Mouse (Mus musculus) c-Kit-positive CD71-negative TER-119-negative erythroid progenitor cells, embryonic 14.5 days (primary cell): ENCODE data around the gene Nr1i2.
A peak's percentile ranks its signal among the peaks of the same experiment; 100 is the strongest.
"Not testable (repeated sequence)": the region's sequence is repeated elsewhere in the genome, so short reads cannot be mapped to it uniquely, and the experiment has no call there.

ENCODE experiments used
- DNase-seq: peaks from one replicate; pipeline ENCODE4 v3.0.0-alpha.2; 2013; ENCODE audit warnings: low read depth

Nr1i2 gene

GRCm38 (mm10) chr16:38287357-38287756 lies 7.3 kb downstream of the Nr1i2 start:
- DNase-seq = no peak

- no peak for DNase-seq
These were observed 8.1 kb downstream of the Nr1i2 start for GRCm38 (mm10) chr16:38286541-38286940.

- DNase-seq = no peak
These were observed 8.8 kb downstream of the Nr1i2 start for GRCm38 (mm10) chr16:38285801-38286200.

GRCm38 (mm10) chr16:38283300-38283699 lies 11.3 kb downstream of the Nr1i2 start:
- no peak for DNase-seq

GRCm38 (mm10) chr16:38282559-38283160 lies 12.0 kb downstream of the Nr1i2 start:
- no peak for DNase-seq

- no peak for DNase-seq
These were observed 13.7 kb downstream of the Nr1i2 start for GRCm38 (mm10) chr16:38280951-38281350.

GRCm38 (mm10) chr16:38279794-38280193 lies 14.8 kb downstream of the Nr1i2 start:
- DNase-seq = no peak

GRCm38 (mm10) chr16:38274737-38275136 lies 19.9 kb downstream of the Nr1i2 start:
- DNase-seq = no peak

- DNase-seq = no peak
These were observed 22.1 kb downstream of the Nr1i2 start for GRCm38 (mm10) chr16:38272483-38272882.

- DNase-seq = no peak
These were observed 23.0 kb downstream of the Nr1i2 start for GRCm38 (mm10) chr16:38271601-38272000.

GRCm38 (mm10) chr16:38255927-38256326 lies 38.7 kb downstream of the Nr1i2 start:
- DNase-seq = no peak

GRCm38 (mm10) chr16:38255107-38255506 lies 39.5 kb downstream of the Nr1i2 start:
- no peak for DNase-seq

- no peak for DNase-seq
These were observed 40.6 kb downstream of the Nr1i2 start for GRCm38 (mm10) chr16:38254001-38254400.

GRCm38 (mm10) chr16:38250467-38250866 lies 44.2 kb downstream of the Nr1i2 start:
- DNase-seq = no peak

- DNase-seq = no peak
These were observed 46.2 kb downstream of the Nr1i2 start for GRCm38 (mm10) chr16:38248331-38248961.

GRCm38 (mm10) chr16:38245849-38246585 lies 48.6 kb downstream of the Nr1i2 start:
- DNase-seq = no peak

GRCm38 (mm10) chr16:38245379-38245778 lies 49.2 kb downstream of the Nr1i2 start:
- no peak for DNase-seq

- no peak for DNase-seq
These were observed 50.5 kb downstream of the Nr1i2 start for GRCm38 (mm10) chr16:38244111-38244510.

- no peak for DNase-seq
These were observed 54.5 kb downstream of the Nr1i2 start for GRCm38 (mm10) chr16:38240167-38240566.

- DNase-seq = peak; percentile 80
These were observed 54.9 kb downstream of the Nr1i2 start for GRCm38 (mm10) chr16:38239729-38240128.

- DNase-seq = no peak
These were observed 57.6 kb downstream of the Nr1i2 start for GRCm38 (mm10) chr16:38236936-38237585.

- not testable (repeated sequence) for DNase-seq
These were observed 72.1 kb downstream of the Nr1i2 start for GRCm38 (mm10) chr16:38222491-38222890.

- DNase-seq = no peak
These were observed 89.4 kb downstream of the Nr1i2 start for GRCm38 (mm10) chr16:38205272-38205671.
